Mouse (Mus musculus): Measurements from ENCODE around the gene R3hdm2. TPM values are rescaled to one million over a fixed set of nuclear protein-coding genes. Genes with fewer than 3 reads are reported as not detected.

R3hdm2 gene
- 10 to 100 TPM; 71.0 to 89.8 TPM for total RNA-seq (2023)

DNA sequence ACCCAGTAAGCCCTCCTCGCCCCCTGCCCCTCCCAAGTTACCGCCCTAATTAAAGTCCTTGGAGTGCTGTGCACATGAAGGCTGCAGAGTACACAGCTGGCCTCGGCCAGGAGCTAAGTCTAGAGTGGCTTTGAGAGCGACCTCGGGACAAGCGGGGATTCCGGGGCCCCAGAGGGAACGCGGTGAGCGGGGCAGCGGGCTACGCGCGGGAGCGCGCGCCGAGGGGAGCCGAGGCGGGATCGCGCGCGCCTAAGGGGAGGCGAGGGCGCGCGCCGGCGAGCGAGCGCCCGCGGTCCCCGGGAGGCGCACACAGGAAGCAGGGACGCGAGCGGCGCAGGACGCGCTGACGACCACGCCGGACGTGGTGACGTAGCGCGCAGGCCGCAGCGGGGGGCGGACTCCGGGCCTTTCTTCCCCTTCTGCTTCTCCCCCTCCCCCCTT, at the start of gene R3hdm2:
Gene R3hdm2, plus strand, starts transcription at position 77 of the 441 bp plus-strand sequence.

DNA sequence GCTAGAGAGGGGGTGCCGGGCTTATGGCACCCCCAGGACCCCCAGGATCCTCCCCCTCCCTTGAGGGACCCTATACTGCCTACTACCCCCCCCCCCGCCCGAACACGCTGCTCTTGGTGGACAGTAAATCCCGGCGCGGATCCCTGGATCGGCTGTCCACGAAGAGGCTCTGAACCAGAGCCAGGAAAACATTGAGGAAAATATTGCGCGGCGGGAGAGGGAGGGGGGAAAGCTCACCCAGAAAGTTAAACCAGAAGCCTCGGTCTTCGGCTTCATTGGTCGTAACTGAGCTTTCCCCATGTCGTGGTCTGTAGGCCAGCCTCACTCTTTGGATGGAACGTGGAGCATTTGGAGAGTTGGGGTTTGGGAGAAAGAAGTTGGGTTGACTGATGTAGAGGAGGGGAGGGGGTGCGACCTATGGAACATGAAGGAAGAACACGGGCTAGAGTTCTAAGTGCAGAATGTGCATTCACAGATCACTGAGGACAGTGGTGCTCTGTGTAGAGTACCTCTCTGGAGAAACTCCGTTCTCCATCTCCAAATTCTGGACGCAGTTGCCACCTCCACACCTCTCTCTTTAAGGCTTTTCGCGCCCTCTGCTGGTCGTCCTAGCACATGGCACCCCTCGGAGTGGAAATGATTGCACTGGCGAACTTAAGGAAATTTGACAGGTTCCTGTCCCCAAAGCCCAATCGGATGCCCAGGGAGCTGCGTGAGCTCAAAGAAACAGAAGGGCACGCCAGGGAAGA, 38.1 kb upstream of the R3hdm2 start, which contains the start of gene Gli1:
Gene Gli1, minus strand, starts transcription at position 84 of the 749 bp plus-strand sequence.

DNA sequence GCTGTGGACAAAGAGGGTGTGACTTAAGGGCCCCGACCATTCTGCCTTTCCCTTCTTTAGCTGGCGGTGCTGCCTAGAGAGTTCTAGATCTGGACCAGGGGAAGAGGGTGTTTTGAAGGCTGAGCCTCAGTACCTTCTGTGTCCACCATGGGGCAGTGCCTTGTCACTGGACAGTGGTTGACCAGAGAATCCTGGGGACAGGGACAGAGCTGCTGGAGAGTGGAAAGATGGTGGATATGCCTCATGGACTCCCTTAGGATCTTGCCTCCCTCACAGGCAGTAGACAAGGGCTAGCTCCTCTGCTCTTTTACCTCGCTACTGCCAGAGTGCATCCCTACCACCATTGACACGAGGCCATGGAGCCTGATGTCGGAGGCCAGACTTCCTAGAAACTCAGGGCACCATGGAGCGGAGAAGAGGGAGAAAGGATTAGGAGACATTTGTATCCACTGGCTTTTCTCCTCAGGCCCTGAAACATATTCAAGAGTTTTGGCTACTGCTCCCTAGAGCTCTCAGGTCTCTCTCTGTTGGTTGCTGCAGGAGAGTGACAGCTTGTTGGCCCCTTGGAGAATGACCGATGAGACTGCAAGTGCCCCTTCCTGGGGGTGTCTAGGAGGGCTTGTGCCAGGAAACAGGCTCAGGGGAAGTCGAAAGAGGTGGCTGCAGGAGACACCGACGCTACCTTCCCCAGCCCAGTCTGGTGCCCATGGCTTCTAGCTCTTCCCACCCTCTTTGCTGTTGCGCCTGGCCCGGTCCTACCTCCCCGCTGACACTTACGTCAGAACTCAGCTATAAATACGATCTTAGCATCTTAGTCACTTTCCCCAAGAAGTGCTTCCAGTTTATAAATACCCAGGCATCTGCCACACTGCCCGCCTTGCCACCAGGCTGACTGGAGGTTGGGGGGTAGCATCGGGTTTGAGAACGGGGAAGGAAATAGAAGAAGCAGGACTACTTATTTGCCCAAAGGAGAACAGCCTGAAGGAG, 25.9 kb upstream of the R3hdm2 start, which contains the start of gene Inhbe:
Gene Inhbe, minus strand, starts transcription at position 503 of the 987 bp plus-strand sequence.

DNA sequence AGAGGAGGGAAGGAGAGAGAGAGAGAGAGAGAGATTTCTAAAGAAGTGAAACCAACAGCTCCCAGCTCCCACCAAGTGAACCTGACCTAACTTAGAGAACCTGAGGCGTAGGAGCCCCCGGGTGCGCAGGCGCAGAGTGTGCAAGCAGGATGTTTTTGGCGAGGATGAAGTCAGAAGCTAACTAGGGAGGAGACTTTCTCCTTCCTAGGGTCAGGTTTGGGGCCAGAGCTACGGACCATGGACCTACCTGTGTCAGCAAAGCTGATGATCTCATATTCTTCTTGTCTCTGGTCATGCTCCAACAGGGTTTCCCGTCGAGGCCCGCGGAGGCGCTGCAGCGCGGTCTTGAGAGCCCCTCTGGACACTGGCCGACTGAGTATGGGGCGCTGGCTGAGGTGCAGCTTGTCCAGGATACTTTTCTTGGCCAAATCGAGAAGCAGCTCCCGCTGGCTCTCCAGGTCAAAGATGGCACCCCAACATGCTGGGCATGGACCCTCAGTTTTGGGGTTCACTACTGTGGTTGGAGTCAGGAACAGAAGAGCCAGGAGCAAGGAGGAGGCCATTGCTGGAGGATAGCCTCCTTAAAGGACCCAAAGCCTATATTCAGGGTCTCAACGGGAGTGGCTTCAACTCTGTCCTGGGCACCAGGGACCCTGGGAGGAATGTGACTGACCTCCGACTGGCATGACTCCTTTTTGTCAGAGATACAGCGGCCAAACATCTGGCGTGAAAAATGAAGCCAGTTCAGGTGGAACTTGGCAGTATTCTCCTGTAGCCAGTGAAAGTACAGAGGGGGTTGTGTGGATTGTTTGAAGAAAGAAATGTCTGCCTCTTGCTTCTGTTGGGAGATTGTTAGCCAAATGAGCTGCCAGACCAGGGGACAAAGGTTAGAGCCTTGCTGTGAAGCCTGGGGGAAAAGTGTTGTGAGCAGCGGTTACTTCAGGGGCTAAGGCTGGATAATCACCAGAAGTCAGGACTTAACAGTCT, 10.0 kb upstream of the R3hdm2 start, which contains the start of gene Inhbc:
Gene Inhbc, minus strand, starts transcription at position 598 of the 987 bp plus-strand sequence.

DNA sequence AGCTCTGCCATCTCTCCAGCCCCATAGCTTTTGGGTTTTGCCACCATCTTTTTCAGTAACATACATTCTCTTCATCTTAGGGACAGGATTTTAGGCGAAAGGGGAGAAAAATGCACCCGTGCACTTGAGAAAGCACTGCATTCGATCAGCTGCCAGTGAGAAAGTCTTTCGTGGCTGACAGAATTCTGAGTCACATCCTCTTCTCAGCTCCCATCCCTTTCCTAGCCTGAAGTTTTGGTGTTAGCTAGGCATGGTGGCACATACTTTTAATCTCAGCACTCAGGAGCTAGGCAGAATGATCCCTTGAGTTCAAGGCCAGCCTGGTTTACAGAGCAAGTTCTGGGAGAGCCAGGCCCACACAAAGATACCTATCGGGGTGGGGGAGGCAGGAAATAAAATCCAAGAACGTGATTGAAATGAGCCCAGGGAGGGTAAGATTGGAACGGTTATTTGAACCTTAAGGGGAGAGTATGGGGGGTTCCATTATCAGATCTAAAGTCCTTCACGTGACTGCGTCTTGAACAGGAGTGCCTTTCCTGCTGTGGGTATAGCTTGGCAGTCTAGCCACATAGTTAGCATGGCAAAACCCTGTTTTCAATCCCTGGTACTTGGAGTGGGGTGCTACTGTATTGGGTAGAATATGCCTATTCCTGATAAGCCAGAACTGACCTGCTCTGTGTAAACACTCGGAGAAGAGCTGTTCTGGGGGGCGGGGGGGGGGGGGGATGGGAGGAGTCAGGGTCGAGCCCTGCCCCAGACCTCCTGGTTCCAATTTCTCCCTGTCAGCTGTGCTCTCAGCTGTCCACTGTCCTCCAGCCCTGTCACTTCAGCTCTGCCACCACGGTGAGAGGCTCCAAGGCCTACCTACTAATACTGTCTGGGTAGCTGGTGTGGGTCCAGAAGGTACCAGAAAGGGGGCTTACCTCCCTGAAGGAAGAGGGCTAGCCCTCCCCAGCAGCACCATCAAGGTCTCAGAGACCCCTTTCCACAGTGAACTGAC, 121.1 kb downstream of the R3hdm2 start, which contains the start of gene Stac3:
Gene Stac3, plus strand, starts transcription at position 793 of the 1,000 bp plus-strand sequence.

DNA sequence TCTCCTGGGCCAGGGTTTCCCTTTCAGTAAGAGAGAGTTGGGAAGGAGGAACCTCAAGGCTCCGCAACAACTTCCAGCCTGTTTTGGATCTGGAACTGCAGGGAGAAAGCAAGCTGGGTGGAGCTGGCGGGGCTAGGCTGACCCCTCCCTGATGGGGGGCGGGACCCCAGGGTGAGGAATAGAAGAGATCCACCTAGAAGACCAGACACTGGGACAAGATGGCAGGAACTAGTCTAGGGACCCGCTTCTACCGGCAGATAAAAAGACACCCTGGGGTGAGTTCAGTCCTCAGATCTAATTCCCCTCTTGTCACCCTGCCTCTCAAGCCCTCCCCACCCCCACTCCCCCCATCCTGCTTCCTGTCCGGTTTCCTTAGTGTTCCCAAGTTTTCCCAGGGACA, 134.6 kb downstream of the R3hdm2 start, which contains the start of gene Ndufa4l2:
Gene Ndufa4l2, plus strand, starts transcription at position 204 of the 400 bp plus-strand sequence.

DNA sequence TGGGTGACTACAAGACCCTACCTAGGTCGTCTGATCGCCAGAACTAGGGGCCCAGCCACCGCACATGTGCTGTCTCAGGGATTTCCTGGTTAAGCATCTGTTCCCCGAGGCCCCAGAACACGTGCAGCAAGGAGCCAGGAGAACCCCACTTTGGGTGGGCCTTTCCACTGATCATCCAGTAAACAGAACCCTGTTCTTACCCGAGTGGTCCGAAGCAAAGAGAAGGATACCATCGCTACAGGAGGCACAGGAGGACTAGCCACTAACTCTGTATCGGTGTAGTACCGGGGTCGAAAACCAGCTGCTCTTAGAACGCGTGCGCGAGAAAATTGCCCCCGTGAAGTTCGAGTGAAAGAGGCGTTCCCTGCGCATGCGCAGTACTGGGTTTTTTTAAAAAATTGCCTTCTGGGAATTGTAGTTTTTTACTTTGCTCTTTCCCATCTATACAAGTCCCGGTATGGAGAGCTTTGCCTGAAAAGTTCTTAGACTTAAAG, 142.0 kb downstream of the R3hdm2 start, which contains the start of gene Shmt2:
Gene Shmt2, minus strand, starts transcription at position 357 of the 494 bp plus-strand sequence.

DNA sequence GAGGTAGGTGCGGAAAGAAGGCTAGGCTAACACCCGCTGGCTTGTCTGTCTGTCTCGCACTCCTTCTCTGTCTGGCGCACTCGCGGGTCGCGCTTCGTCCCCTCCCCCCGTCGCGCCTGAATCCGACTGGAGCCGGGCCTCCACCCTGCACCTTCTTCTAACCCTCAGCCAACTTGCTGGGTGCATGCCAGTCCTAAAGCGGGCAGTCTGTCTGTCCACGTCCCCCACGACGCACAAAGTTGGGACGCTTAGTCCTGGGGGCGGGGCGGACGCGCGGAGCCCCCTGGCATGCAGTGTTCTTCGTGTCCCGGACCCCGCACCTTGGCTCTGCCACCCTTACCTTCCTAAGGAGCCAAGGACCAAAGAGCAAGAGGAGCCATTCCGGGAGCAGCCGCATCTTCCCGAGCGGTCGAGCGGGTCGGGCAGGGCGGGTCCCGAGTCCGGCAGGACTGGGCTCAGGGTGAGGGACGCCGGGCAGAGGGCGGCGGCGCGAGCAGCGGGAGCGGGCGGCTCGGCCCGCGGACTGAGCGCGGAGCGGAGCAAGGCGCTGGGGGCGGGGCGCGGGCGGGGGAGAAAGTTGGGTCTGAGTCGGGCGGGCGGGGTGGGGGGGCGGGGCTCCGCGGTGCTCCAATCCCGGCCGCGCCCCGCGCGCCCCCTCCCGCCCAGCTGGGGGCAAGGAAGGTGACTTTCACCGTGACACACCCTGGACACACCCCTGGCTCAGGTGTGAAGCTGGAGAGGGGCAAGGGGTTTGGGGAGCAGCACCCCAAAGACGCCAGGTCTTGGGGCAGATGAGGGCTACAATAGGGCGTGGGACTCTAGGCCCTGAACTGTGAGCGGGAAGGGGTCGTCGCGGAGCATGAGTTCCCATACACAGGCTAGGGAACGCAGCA, 154.2 kb downstream of the R3hdm2 start, which contains the start of gene Nxph4:
Gene Nxph4, minus strand, starts transcription at position 524 of the 893 bp plus-strand sequence.

Other genes starting within 250 kb of the R3hdm2 start
- 100 to 1,000 TPM; 696 to 735 TPM for gene B4galnt1, start 215.1 kb upstream of the R3hdm2 start, total RNA-seq (2023)
- under 1 TPM in 1 of 2 experiments, not detected in 1; 0.29 TPM for gene Slc26a10, start 199.7 kb upstream of the R3hdm2 start, total RNA-seq (2023)
- gene Arhgef25, start 190.2 kb upstream of the R3hdm2 start, total RNA-seq (2023): 1 to 10 TPM in 1 of 2 experiments, not detected in 1; 1.5 TPM
- gene Dtx3, start 184.6 kb upstream of the R3hdm2 start, total RNA-seq (2023): 10 to 100 TPM; 53.6 to 73.9 TPM
- gene Pip4k2c, start 168.7 kb upstream of the R3hdm2 start, total RNA-seq (2023): 10 to 100 TPM; 44.9 to 47.9 TPM
- gene Kif5a, start 117.0 kb upstream of the R3hdm2 start, total RNA-seq (2023): under 1 TPM; 0.44 to 0.56 TPM
- 10 to 100 TPM; 98.0 to 98.9 TPM for gene Dctn2, start 114.0 kb upstream of the R3hdm2 start, total RNA-seq (2023)
- 100 to 1,000 TPM; 110 to 113 TPM for gene Mbd6, start 91.3 kb upstream of the R3hdm2 start, total RNA-seq (2023)
- 10 to 100 TPM; 51.4 to 67.0 TPM for gene Mars, start 68.5 kb upstream of the R3hdm2 start, total RNA-seq (2023)
- 100 to 1,000 TPM; 317 to 326 TPM for gene Arhgap9, start 58.4 kb upstream of the R3hdm2 start, total RNA-seq (2023)
- not detected for gene Gli1, start 38.4 kb upstream of the R3hdm2 start, total RNA-seq (2023)
- not detected for gene Inhbe, start 25.9 kb upstream of the R3hdm2 start, total RNA-seq (2023)
- not detected for gene Inhbc, start 9.9 kb upstream of the R3hdm2 start, total RNA-seq (2023)
- 10 to 100 TPM in 1 of 2 experiments, 1 to 10 TPM in 1; 8.7 to 12.0 TPM for gene Stac3, start 121.4 kb downstream of the R3hdm2 start, total RNA-seq (2023)
- gene Ndufa4l2, start 134.6 kb downstream of the R3hdm2 start, total RNA-seq (2023): not detected
- 10 to 100 TPM; 95.6 to 98.7 TPM for gene Shmt2, start 142.1 kb downstream of the R3hdm2 start, total RNA-seq (2023)
- not detected for gene Nxph4, start 154.2 kb downstream of the R3hdm2 start, total RNA-seq (2023)
- gene Lrp1, start 240.8 kb downstream of the R3hdm2 start, total RNA-seq (2023): 1 to 10 TPM; 5.4 to 6.5 TPM

Measured in T-cell, adult 66 days (primary cell).